Mouse (Mus musculus) C2C12 (cell line): Measurements from ENCODE around the gene Mr1. TPM values are rescaled to one million over a fixed set of nuclear protein-coding genes. Genes with fewer than 3 reads are reported as not detected.

Experiments
- H3K27me3 ChIP-seq: one replicate; pipeline ENCODE4 v1.6.1; 2011; ENCODE audit not compliant: control insufficient read depth, insufficient read depth, insufficient read length
- H3K36me3 ChIP-seq: one replicate; pipeline ENCODE4 v1.6.1; 2011; ENCODE audit not compliant: control insufficient read depth, insufficient read depth
- H3K4me3 ChIP-seq: one replicate; pipeline ENCODE4 v1.5.1; 2011; ENCODE audit warnings: mild to moderate bottlenecking, control low read depth; ENCODE audit not compliant: poor library complexity, insufficient read depth, severe bottlenecking
- H3K79me2 ChIP-seq: one replicate; pipeline ENCODE4 v1.6.1; 2011; ENCODE audit not compliant: control insufficient read depth, insufficient read depth
- H3K79me3 ChIP-seq: one replicate; pipeline ENCODE4 v1.6.1; 2011; ENCODE audit warnings: low read depth, control low read depth
- H3ac ChIP-seq: one replicate; pipeline ENCODE3; 2011; ENCODE audit warnings: low read depth; ENCODE audit not compliant: control insufficient read depth, insufficient read length
- CEBPB ChIP-seq: IDR thresholded peaks from one replicate; pipeline ENCODE4 v1.6.1; 2011; ENCODE audit warnings: low read depth, mild to moderate bottlenecking, control low read depth, moderate library complexity
- CTCF ChIP-seq: IDR thresholded peaks from one replicate; pipeline ENCODE4 v1.5.1; 2011; ENCODE audit not compliant: control insufficient read depth, insufficient read depth, insufficient read length
- FOSL1 ChIP-seq: IDR thresholded peaks from one replicate; pipeline ENCODE4 v1.8.0; 2011; ENCODE audit warnings: mild to moderate bottlenecking, low read length; ENCODE audit not compliant: poor library complexity, insufficient read depth, severe bottlenecking
- MAX ChIP-seq: IDR thresholded peaks from one replicate; pipeline ENCODE4 v1.6.1; 2011; ENCODE audit warnings: mild to moderate bottlenecking, control low read depth
- MYOD1 ChIP-seq: IDR thresholded peaks from one replicate; pipeline ENCODE4 v1.6.1; 2011; ENCODE audit warnings: low read depth; ENCODE audit not compliant: control insufficient read depth, insufficient read length
- MYOG ChIP-seq: IDR thresholded peaks from one replicate; pipeline ENCODE4 v1.6.1; 2011; ENCODE audit not compliant: control insufficient read depth, insufficient read length; ENCODE audit errors: extremely low read depth
- USF1 ChIP-seq: IDR thresholded peaks from one replicate; pipeline ENCODE4 v1.6.1; 2011; ENCODE audit warnings: low read depth, mild to moderate bottlenecking, control low read depth, moderate library complexity
- polyA plus RNA-seq: library from polyadenylated mRNA; unstranded; fragments of >200 nt; fragmentation: generic; extraction: Trizol; gene quantifications from one replicate; pipeline ENCODE4 v1.2.1, GENCODE M21; 2012; ENCODE audit warnings: missing spikeins

Gene Mr1
- polyA plus RNA-seq, 1 experiment, result 1.1 TPM

DNA sequence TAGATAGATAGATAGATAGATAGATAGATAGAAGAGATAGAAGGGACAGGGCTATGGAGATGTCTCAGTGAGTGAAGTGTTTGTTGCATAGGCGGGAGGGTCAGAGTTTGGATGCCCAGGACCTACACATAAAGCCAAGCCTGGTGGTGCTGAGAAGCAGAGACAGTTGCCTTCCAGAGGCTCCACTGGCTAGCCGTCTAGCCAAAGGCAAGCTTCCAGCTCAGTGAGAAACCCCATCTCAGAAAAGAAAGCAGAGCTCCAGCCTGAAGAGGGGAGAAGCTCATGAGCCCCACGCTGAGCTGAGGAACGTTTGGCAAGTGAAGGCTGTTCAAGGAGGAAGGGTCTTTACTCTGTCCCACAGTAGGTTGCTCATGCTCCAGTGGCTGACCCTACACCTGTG is 44.0 kb downstream of the Mr1 start:
- peaks cover 3% of the 10 kb centered on the region for H3K36me3 ChIP-seq
- H3ac ChIP-seq, result no peak overlapping the region
- no peaks in the 10 kb centered on the region for H3K27me3 ChIP-seq
- no peak overlapping the region for H3K4me3 ChIP-seq
- H3K79me3 ChIP-seq, result peaks cover 16% of the 10 kb centered on the region
- no peak for TF ChIP-seq MYOG
- peaks cover 19% of the 10 kb centered on the region for H3K79me2 ChIP-seq

- Histone ChIP-seq H3K27me3 (no peaks in the 10 kb centered on the region), H3K79me2 (peaks cover 45% of the 10 kb centered on the region), H3K36me3 (peaks cover 13% of the 10 kb centered on the region), H3K4me3 (peak within 1 kb of the TSS; percentile 92), H3ac (peak within 1 kb of the TSS; percentile 95), H3K79me3 (peaks cover 35% of the 10 kb centered on the region)
- TF ChIP-seq CTCF (no peak), USF1 (peak; percentile 90)
Observed at GRCm38 (mm10) chr1:155099280-155099848, 47.2 kb downstream of the Mr1 start, which contains the start of gene Ier5. Ier5 (minus strand) TSS chr1:155099636.

- H3K79me2 ChIP-seq, result peaks cover 45% of the 10 kb centered on the region
- H3K36me3 ChIP-seq, result peaks cover 13% of the 10 kb centered on the region
- no peak for TF ChIP-seq MYOD1
- peak overlapping the region; percentile 95 for H3ac ChIP-seq
- H3K27me3 ChIP-seq, result no peaks in the 10 kb centered on the region
- H3K79me3 ChIP-seq, result peaks cover 35% of the 10 kb centered on the region
- peak overlapping the region; percentile 92 for H3K4me3 ChIP-seq
Observed at GRCm38 (mm10) chr1:155098486-155099279, 47.9 kb downstream of the Mr1 start.

GRCm38 (mm10) chr1:155097931-155098485 is 48.6 kb downstream of the Mr1 start:
- Histone ChIP-seq H3ac (peak overlapping the region; percentile 95), H3K36me3 (peaks cover 13% of the 10 kb centered on the region), H3K79me2 (peaks cover 45% of the 10 kb centered on the region), H3K27me3 (no peaks in the 10 kb centered on the region), H3K79me3 (peaks cover 35% of the 10 kb centered on the region), H3K4me3 (peak overlapping the region; percentile 92)
- no peak for TF ChIP-seq USF1
- TF ChIP-seq CTCF, result no peak
- TF ChIP-seq CEBPB, result no peak
- TF ChIP-seq MYOD1, result no peak
- no peak for TF ChIP-seq MAX
- TF ChIP-seq FOSL1, result no peak
- TF ChIP-seq MYOG, result no peak

DNA sequence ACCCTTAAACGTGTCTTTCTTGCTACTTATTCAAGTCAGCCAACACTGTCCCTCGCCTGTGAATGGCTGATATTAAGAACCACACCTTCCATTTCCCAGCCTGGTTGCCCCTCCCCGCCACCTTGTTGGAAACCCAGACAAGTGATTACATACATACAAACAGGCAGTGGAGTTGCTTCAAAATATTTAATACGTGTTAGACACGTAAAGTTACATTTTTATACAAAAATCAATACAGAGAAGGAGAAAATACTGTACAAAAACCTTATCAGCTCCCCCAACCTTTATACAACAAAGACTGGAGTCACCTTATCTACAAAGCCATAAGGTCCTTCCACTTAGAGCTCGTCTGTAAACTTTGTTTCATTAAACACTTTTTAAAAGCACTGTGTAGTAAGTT is 49.3 kb downstream of the Mr1 start:
- H3K79me2 ChIP-seq, result peaks cover 45% of the 10 kb centered on the region

GRCm38 (mm10) chr1:155096620-155097261 is 49.9 kb downstream of the Mr1 start:
- Histone ChIP-seq H3K36me3 (peaks cover 13% of the 10 kb centered on the region), H3K79me2 (peaks cover 45% of the 10 kb centered on the region), H3K27me3 (no peaks in the 10 kb centered on the region), H3K79me3 (peaks cover 35% of the 10 kb centered on the region), H3K4me3 (peak overlapping the region; percentile 92), H3ac (no peak overlapping the region)
- TF ChIP-seq USF1 (no peak), FOSL1 (no peak), MAX (no peak), MYOG (no peak), MYOD1 (no peak), CEBPB (no peak)

More for the DNA sequence above, 49.3 kb downstream of the Mr1 start:
- peak overlapping the region; percentile 92 for H3K4me3 ChIP-seq
- no peaks in the 10 kb centered on the region for H3K27me3 ChIP-seq
- peaks cover 35% of the 10 kb centered on the region for H3K79me3 ChIP-seq
- TF ChIP-seq USF1, result no peak
- TF ChIP-seq MYOG, result no peak
- TF ChIP-seq MAX, result no peak
- TF ChIP-seq MYOD1, result no peak
- no peak for TF ChIP-seq CEBPB
- TF ChIP-seq FOSL1, result no peak
- no peak for TF ChIP-seq CTCF
- H3K36me3 ChIP-seq, result peaks cover 13% of the 10 kb centered on the region
- no peak overlapping the region for H3ac ChIP-seq
